Mouse (Mus musculus): Measurements from ENCODE around the gene Tead3. TPM values are rescaled to one million over a fixed set of nuclear protein-coding genes. Genes with fewer than 3 reads are reported as not detected.

Gene Tead3
- polyA plus RNA-seq, 1 experiment from 2014 or later, result 7.2 TPM

GRCm38 (mm10) chr17:28347327-28347726, 3.3 kb downstream of the Tead3 start:
- Histone ChIP-seq H3K4me1 (ENCODE audit: control insufficient read depth in 2 of 2, insufficient read depth in 2 of 2, low read length in 2 of 2) (peaks cover 42 to 59% of the 10 kb centered on the region in 2 experiments), H3K4me3 (ENCODE audit: control insufficient read depth in 1 of 2, insufficient read depth in 1 of 2, low read depth in 1 of 2, low read length in 2 of 2) (no peak overlapping the region), H3K27ac (replicated peaks in 1 of 2; ENCODE audit: control insufficient read depth in 1 of 2, insufficient read depth in 1 of 2, low read depth in 2 of 2, low read length in 2 of 2) (no peak overlapping the region), H3K4me2 (ENCODE audit: low read length) (no peak overlapping the region), H3K9me3 (ENCODE audit: control insufficient read depth, low read length) (no peaks in the 10 kb centered on the region), H3K27me3 (ENCODE audit: control insufficient read depth, insufficient read depth, low read length) (0 out of 2 replicates have a peak, but pooled peaks cover 4% of the 10 kb centered on the region), H3K36me3 (ENCODE audit: control insufficient read depth, insufficient read depth, low read length) (no peaks in the 10 kb centered on the region), H3K9ac (ENCODE audit: low read length) (no peak overlapping the region)
- WGBS, result 79% methylated on average over 10 of the region's 10 CpGs
- no peak for ATAC-seq (ENCODE audit: insufficient number of reproducible peaks, insufficient read depth, low FRiP score, low read depth)

GRCm38 (mm10) chr17:28345882-28346281, 4.7 kb downstream of the Tead3 start:
- Histone ChIP-seq H3K36me3 (ENCODE audit: control insufficient read depth, insufficient read depth, low read length) (no peaks in the 10 kb centered on the region), H3K27me3 (ENCODE audit: control insufficient read depth, insufficient read depth, low read length) (no peaks in the 10 kb centered on the region), H3K4me1 (ENCODE audit: control insufficient read depth in 2 of 2, insufficient read depth in 2 of 2, low read length in 2 of 2) (peaks cover 46 to 68% of the 10 kb centered on the region in 2 experiments), H3K4me2 (ENCODE audit: low read length) (peak overlapping the region; percentile 58), H3K9me3 (ENCODE audit: control insufficient read depth, low read length) (no peaks in the 10 kb centered on the region), H3K27ac (replicated peaks in 1 of 2; ENCODE audit: control insufficient read depth in 1 of 2, insufficient read depth in 1 of 2, low read depth in 2 of 2, low read length in 2 of 2) (peak overlapping the region; percentile 68 to 82), H3K4me3 (ENCODE audit: control insufficient read depth in 1 of 2, insufficient read depth in 1 of 2, low read depth in 1 of 2, low read length in 2 of 2) (no peak overlapping the region), H3K9ac (ENCODE audit: low read length) (peak overlapping the region; percentile 68)
- no peak for ATAC-seq (ENCODE audit: insufficient number of reproducible peaks, insufficient read depth, low FRiP score, low read depth)
- 12% methylated on average over 10 of the region's 10 CpGs for WGBS

- Histone ChIP-seq H3K36me3 (ENCODE audit: control insufficient read depth, insufficient read depth, low read length) (peaks cover under 1% of the 10 kb centered on the region; the same call in 1 of the 2 replicates), H3K27ac (replicated peaks in 1 of 2; ENCODE audit: control insufficient read depth in 1 of 2, insufficient read depth in 1 of 2, low read depth in 2 of 2, low read length in 2 of 2) (peak overlapping the region; percentile 70 to 82), H3K27me3 (ENCODE audit: control insufficient read depth, insufficient read depth, low read length) (no peaks in the 10 kb centered on the region), H3K9ac (ENCODE audit: low read length) (peak overlapping the region; percentile 68; the same call in 1 of the 2 replicates), H3K4me1 (ENCODE audit: control insufficient read depth in 2 of 2, insufficient read depth in 2 of 2, low read length in 2 of 2) (peaks cover 51 to 74% of the 10 kb centered on the region in 2 experiments), H3K4me2 (ENCODE audit: low read length) (peak overlapping the region; percentile 58), H3K4me3 (ENCODE audit: control insufficient read depth in 1 of 2, insufficient read depth in 1 of 2, low read depth in 1 of 2, low read length in 2 of 2) (no peak overlapping the region), H3K9me3 (ENCODE audit: control insufficient read depth, low read length) (no peaks in the 10 kb centered on the region)
- WGBS, result 2% methylated on average over 8 of the region's 8 CpGs
- no peak for ATAC-seq (ENCODE audit: insufficient number of reproducible peaks, insufficient read depth, low FRiP score, low read depth)
These were observed 5.3 kb downstream of the Tead3 start for GRCm38 (mm10) chr17:28345271-28345721.

GRCm38 (mm10) chr17:28344670-28345069, 5.9 kb downstream of the Tead3 start:
- H3K4me2 ChIP-seq (ENCODE audit: low read length), result peak overlapping the region; percentile 58; the same call in 1 of the 2 replicates
- peaks cover 52 to 79% of the 10 kb centered on the region in 2 experiments for H3K4me1 ChIP-seq (ENCODE audit: control insufficient read depth in 2 of 2, insufficient read depth in 2 of 2, low read length in 2 of 2)
- no peak for ATAC-seq (ENCODE audit: insufficient number of reproducible peaks, insufficient read depth, low FRiP score, low read depth)
- H3K9ac ChIP-seq (ENCODE audit: low read length), result peak overlapping the region; percentile 68
- H3K27ac ChIP-seq (replicated peaks in 1 of 2; ENCODE audit: control insufficient read depth in 1 of 2, insufficient read depth in 1 of 2, low read depth in 2 of 2, low read length in 2 of 2), result peak overlapping the region; percentile 70 to 82
- H3K36me3 ChIP-seq (ENCODE audit: control insufficient read depth, insufficient read depth, low read length), result peaks cover 7% of the 10 kb centered on the region
- H3K27me3 ChIP-seq (ENCODE audit: control insufficient read depth, insufficient read depth, low read length), result no peaks in the 10 kb centered on the region
- no peaks in the 10 kb centered on the region for H3K9me3 ChIP-seq (ENCODE audit: control insufficient read depth, low read length)
- WGBS, result 47% methylated on average over 3 of the region's 3 CpGs
- no peak overlapping the region for H3K4me3 ChIP-seq (ENCODE audit: control insufficient read depth in 1 of 2, insufficient read depth in 1 of 2, low read depth in 1 of 2, low read length in 2 of 2)

GRCm38 (mm10) chr17:28344050-28344607, 6.5 kb downstream of the Tead3 start:
- ATAC-seq (ENCODE audit: insufficient number of reproducible peaks, insufficient read depth, low FRiP score, low read depth), result peak; percentile 35; the same call in 1 of the 2 replicates
- Histone ChIP-seq H3K9ac (ENCODE audit: low read length) (peak overlapping the region; percentile 68), H3K4me2 (ENCODE audit: low read length) (peak overlapping the region; percentile 29), H3K4me3 (ENCODE audit: control insufficient read depth in 1 of 2, insufficient read depth in 1 of 2, low read depth in 1 of 2, low read length in 2 of 2) (no peak overlapping the region), H3K4me1 (ENCODE audit: control insufficient read depth in 2 of 2, insufficient read depth in 2 of 2, low read length in 2 of 2) (peaks cover 50 to 74% of the 10 kb centered on the region in 2 experiments), H3K9me3 (ENCODE audit: control insufficient read depth, low read length) (no peaks in the 10 kb centered on the region), H3K27me3 (ENCODE audit: control insufficient read depth, insufficient read depth, low read length) (no peaks in the 10 kb centered on the region), H3K36me3 (ENCODE audit: control insufficient read depth, insufficient read depth, low read length) (peaks cover 11% of the 10 kb centered on the region), H3K27ac (replicated peaks in 1 of 2; ENCODE audit: control insufficient read depth in 1 of 2, insufficient read depth in 1 of 2, low read depth in 2 of 2, low read length in 2 of 2) (peak overlapping the region; percentile 80 to 82)
- 17% methylated on average over 4 of the region's 4 CpGs for WGBS

- H3K4me2 ChIP-seq (ENCODE audit: low read length), result peak overlapping the region; percentile 62
- H3K27ac ChIP-seq (replicated peaks in 1 of 2; ENCODE audit: control insufficient read depth in 1 of 2, insufficient read depth in 1 of 2, low read depth in 2 of 2, low read length in 2 of 2), result peak overlapping the region; percentile 83 to 91
- ATAC-seq (ENCODE audit: insufficient number of reproducible peaks, insufficient read depth, low FRiP score, low read depth), result peak; percentile 78
- peak overlapping the region; percentile 26 to 32 for H3K4me3 ChIP-seq (ENCODE audit: control insufficient read depth in 1 of 2, insufficient read depth in 1 of 2, low read depth in 1 of 2, low read length in 2 of 2)
- peak overlapping the region; percentile 70 for H3K9ac ChIP-seq (ENCODE audit: low read length)
- H3K27me3 ChIP-seq (ENCODE audit: control insufficient read depth, insufficient read depth, low read length), result no peaks in the 10 kb centered on the region
- no peaks in the 10 kb centered on the region for H3K9me3 ChIP-seq (ENCODE audit: control insufficient read depth, low read length)
- 3% methylated on average over 26 of the region's 26 CpGs for WGBS
- peaks cover 36 to 53% of the 10 kb centered on the region in 2 experiments for H3K4me1 ChIP-seq (ENCODE audit: control insufficient read depth in 2 of 2, insufficient read depth in 2 of 2, low read length in 2 of 2)
- H3K36me3 ChIP-seq (ENCODE audit: control insufficient read depth, insufficient read depth, low read length), result peaks cover 34% of the 10 kb centered on the region
These were observed 9.5 kb downstream of the Tead3 start for GRCm38 (mm10) chr17:28341091-28341490.

GRCm38 (mm10) chr17:28340578-28340977, 10.0 kb downstream of the Tead3 start:
- H3K4me1 ChIP-seq (ENCODE audit: control insufficient read depth in 2 of 2, insufficient read depth in 2 of 2, low read length in 2 of 2), result peaks cover 32 to 48% of the 10 kb centered on the region in 2 experiments
- ATAC-seq (ENCODE audit: insufficient number of reproducible peaks, insufficient read depth, low FRiP score, low read depth), result 0 out of 2 replicates have a peak, but pooled peaks have one; percentile 17

More at GRCm38 (mm10) chr17:28340578-28340977, 10.0 kb downstream of the Tead3 start:
- no peaks in the 10 kb centered on the region for H3K27me3 ChIP-seq (ENCODE audit: control insufficient read depth, insufficient read depth, low read length)
- peak overlapping the region; percentile 70 for H3K9ac ChIP-seq (ENCODE audit: low read length)
- H3K36me3 ChIP-seq (ENCODE audit: control insufficient read depth, insufficient read depth, low read length), result peaks cover 39% of the 10 kb centered on the region
- 24% methylated on average over 7 of the region's 7 CpGs for WGBS
- peak overlapping the region; percentile 83 to 91 for H3K27ac ChIP-seq (replicated peaks in 1 of 2; ENCODE audit: control insufficient read depth in 1 of 2, insufficient read depth in 1 of 2, low read depth in 2 of 2, low read length in 2 of 2)
- H3K4me2 ChIP-seq (ENCODE audit: low read length), result peak overlapping the region; percentile 62
- no peaks in the 10 kb centered on the region for H3K9me3 ChIP-seq (ENCODE audit: control insufficient read depth, low read length)
- peak overlapping the region; percentile 7 to 26; a peak in 3 of 4 replicates for H3K4me3 ChIP-seq (ENCODE audit: control insufficient read depth in 1 of 2, insufficient read depth in 1 of 2, low read depth in 1 of 2, low read length in 2 of 2)

All from heart, embryonic 14.5 days (tissue).